Mouse (Mus musculus) hindbrain, embryonic 11.5 days (tissue): ENCODE measurements at regions not wholly inside any gene's neighbourhood (a gene's known extent, or its start where the extent isn't known, plus 50 kb on each side); places are given as distances from the start of the nearest gene placed in this dataset.

ENCODE experiments used
- ATAC-seq: fragments of 200-750 bp; cut with Nextera tagmentation; 2 replicates; pipeline ENCODE4 v1.8.0; 2017; ENCODE audit warnings: mild to moderate bottlenecking, moderate TSS enrichment, moderate library complexity; ENCODE audit not compliant: low FRiP score
- DNase-seq: peaks from one replicate; pipeline ENCODE4 v3.0.0-alpha.2; 2015; ENCODE audit warnings: low spot score
- H3K27ac ChIP-seq: fragments of 300-500 bp; sonication (generic); 2 replicates; pipeline ENCODE4 v1.5.1; 2014; ENCODE audit warnings: mild to moderate bottlenecking, low read depth, low read length
- H3K27me3 ChIP-seq: fragments of 300-500 bp; sonication (generic); 2 replicates; pipeline ENCODE4 v1.6.1; 2014; ENCODE audit warnings: mild to moderate bottlenecking, low read length, moderate library complexity, mixed read lengths; ENCODE audit not compliant: control insufficient read depth, insufficient read depth
- H3K36me3 ChIP-seq: fragments of 300-500 bp; sonication (generic); 2 replicates; pipeline ENCODE4 v1.6.1; 2014; ENCODE audit warnings: mild to moderate bottlenecking, low read length, moderate library complexity, mixed read lengths; ENCODE audit not compliant: control insufficient read depth, insufficient read depth
- H3K4me1 ChIP-seq: fragments of 300-500 bp; sonication (generic); replicated peaks from 2 replicates; pipeline ENCODE4 v1.6.1; 2014; ENCODE audit warnings: low read length, mixed read lengths; ENCODE audit not compliant: control insufficient read depth, insufficient read depth
- H3K4me2 ChIP-seq: fragments of 300-500 bp; sonication (generic); replicated peaks from 2 replicates; pipeline ENCODE4 v1.6.1; 2014; ENCODE audit warnings: mild to moderate bottlenecking, low read depth, low read length
- H3K4me3 ChIP-seq: fragments of 300-500 bp; sonication (generic); 2 replicates; pipeline ENCODE4 v1.5.1; 2014; ENCODE audit warnings: low read depth, low read length
- H3K9ac ChIP-seq: fragments of 300-500 bp; sonication (generic); 2 replicates; pipeline ENCODE4 v1.6.1; 2014; ENCODE audit warnings: low read depth, low read length
- H3K9me3 ChIP-seq: fragments of 300-500 bp; sonication (generic); 2 replicates; pipeline ENCODE4 v1.6.1; 2016; ENCODE audit warnings: low read length; ENCODE audit not compliant: control insufficient read depth
- WGBS: fragments of 180-500 bp; shearing (Covaris S2); extraction: QIAGEN DNeasy Blood & Tissue Kit; methylation state at CpG from one replicate; pipeline ENCODE4 v1.1.7; 2014; 5-methylcytosine and 5-hydroxymethylcytosine counted together

GRCm38 (mm10) chr12:8109203-8109770, 98.6 kb upstream of the Ldah start:
- no peaks in the 10 kb centered on the region for H3K36me3 ChIP-seq
- no peak overlapping the region for H3K9ac ChIP-seq
- no peak overlapping the region for H3K27ac ChIP-seq
- ATAC-seq = no peak
- H3K4me1 ChIP-seq = no peaks in the 10 kb centered on the region
- no peaks in the 10 kb centered on the region for H3K27me3 ChIP-seq
- WGBS = 78% methylated on average over 5 of the region's 5 CpGs
- H3K9me3 ChIP-seq = no peaks in the 10 kb centered on the region
- no peak overlapping the region for H3K4me3 ChIP-seq
- no peak for DNase-seq
- H3K4me2 ChIP-seq = no peak overlapping the region

GRCm38 (mm10) chr12:8109876-8110275, 98.0 kb upstream of the Ldah start:
- Histone ChIP-seq H3K27me3 (no peaks in the 10 kb centered on the region), H3K4me3 (no peak overlapping the region), H3K36me3 (no peaks in the 10 kb centered on the region), H3K27ac (no peak overlapping the region), H3K9me3 (no peaks in the 10 kb centered on the region), H3K9ac (no peak overlapping the region), H3K4me2 (no peak overlapping the region), H3K4me1 (no peaks in the 10 kb centered on the region)
- ATAC-seq (no peak), DNase-seq (no peak)
- WGBS = 92% methylated on average over 6 of the region's 6 CpGs

- no peak overlapping the region for H3K4me2 ChIP-seq
- WGBS = 69% methylated on average over 4 of the region's 4 CpGs
- H3K4me1 ChIP-seq = no peaks in the 10 kb centered on the region
- no peaks in the 10 kb centered on the region for H3K27me3 ChIP-seq
- DNase-seq (no peak), ATAC-seq (no peak)
- no peaks in the 10 kb centered on the region for H3K9me3 ChIP-seq
- H3K36me3 ChIP-seq = no peaks in the 10 kb centered on the region
- H3K9ac ChIP-seq = no peak overlapping the region
- H3K4me3 ChIP-seq = no peak overlapping the region
- H3K27ac ChIP-seq = no peak overlapping the region
These were observed 97.6 kb upstream of the Ldah start for GRCm38 (mm10) chr12:8110297-8110696.

DNA sequence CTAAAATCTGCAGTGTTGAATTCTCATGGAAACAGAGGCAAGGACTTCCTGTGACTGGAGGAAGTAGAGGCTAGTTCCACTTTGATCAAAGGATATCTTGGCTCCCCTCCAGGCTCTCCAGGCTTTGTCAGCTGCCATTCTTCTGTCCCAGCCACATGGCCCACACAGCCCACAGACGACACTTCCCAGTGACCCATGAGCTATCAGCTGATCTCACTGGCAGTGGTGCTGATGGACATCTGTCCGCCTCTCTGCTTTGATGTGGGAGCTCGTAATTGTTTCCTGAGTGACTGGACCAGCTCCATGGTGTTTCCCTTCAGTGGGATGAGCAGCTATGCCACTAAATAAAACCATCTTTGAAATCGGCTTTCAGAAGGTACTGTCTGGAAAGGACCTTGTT, 96.4 kb upstream of the Ldah start:
- Histone ChIP-seq H3K4me1 (no peaks in the 10 kb centered on the region), H3K4me3 (no peak overlapping the region), H3K9me3 (no peaks in the 10 kb centered on the region), H3K9ac (no peak overlapping the region), H3K27ac (no peak overlapping the region), H3K4me2 (no peak overlapping the region), H3K36me3 (no peaks in the 10 kb centered on the region), H3K27me3 (no peaks in the 10 kb centered on the region)
- DNase-seq = no peak
- WGBS = 64% methylated on average over 4 of the region's 4 CpGs
- no peak for ATAC-seq

DNA sequence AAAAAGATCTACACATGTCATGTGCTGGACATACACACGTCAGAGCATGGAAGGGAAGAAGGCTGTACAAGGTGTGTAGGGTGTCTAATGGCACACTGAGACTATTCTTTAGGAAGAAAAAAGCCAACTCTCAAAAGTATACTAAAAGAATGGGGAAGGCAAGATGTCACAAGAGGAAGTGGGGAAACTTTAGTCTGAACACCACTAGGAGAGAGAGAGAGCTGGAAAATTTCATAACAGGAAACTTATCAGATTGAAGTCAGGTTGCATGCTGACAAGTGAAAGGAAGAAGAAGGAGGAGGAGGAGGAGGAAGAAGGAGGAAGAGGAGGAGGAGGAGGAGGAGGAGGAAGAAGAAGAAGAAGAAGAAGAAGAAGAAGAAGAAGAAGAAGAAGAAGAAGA, 52.3 kb upstream of the Ldah start:
- DNase-seq (no peak), ATAC-seq (no peak)
- Histone ChIP-seq H3K4me2 (no peak overlapping the region), H3K27ac (no peak overlapping the region), H3K27me3 (no peaks in the 10 kb centered on the region), H3K9me3 (no peaks in the 10 kb centered on the region), H3K36me3 (no peaks in the 10 kb centered on the region), H3K9ac (no peak overlapping the region), H3K4me1 (no peaks in the 10 kb centered on the region), H3K4me3 (no peak overlapping the region)
- WGBS = 69% methylated on average over 1 of the region's 1 CpGs
